Mouse (Mus musculus) brain, embryonic 14.5 days (tissue): ENCODE results near the gene Limk2. TPM values are rescaled to one million over a fixed set of nuclear protein-coding genes. Genes with fewer than 3 reads are reported as not detected.
A peak's percentile ranks its signal among the peaks of the same experiment; 100 is the strongest.

Experiments used
- DNase-seq: peaks from one replicate; pipeline ENCODE4 v3.0.0-alpha.2; 2011; ENCODE audit warnings: low read depth
- CTCF ChIP-seq: fragments of 200-500 bp; IDR thresholded peaks from 2 replicates; pipeline ENCODE4 v1.5.1; 2012; ENCODE audit warnings: inconsistent platforms, mild to moderate bottlenecking, moderate library complexity, borderline replicate concordance; ENCODE audit not compliant: insufficient read depth, insufficient read length; ENCODE audit errors: extremely low read depth
- POLR2A ChIP-seq: fragments of 200-500 bp; IDR thresholded peaks from 2 replicates; pipeline ENCODE4 v1.6.1; 2012; ENCODE audit warnings: mild to moderate bottlenecking, inconsistent platforms, borderline replicate concordance; ENCODE audit not compliant: poor library complexity, insufficient read depth, insufficient read length, severe bottlenecking; ENCODE audit errors: extremely low read depth
- polyA plus RNA-seq: library from polyadenylated mRNA; depleted of rRNA; stranded (reverse); fragments of >200 nt; gene quantifications from 2 replicates; pipeline ENCODE4 v1.2.3, GENCODE M21; 2012; rRNA removed

The Limk2 gene
- polyA plus RNA-seq, 1 experiment = 211 TPM

DNA sequence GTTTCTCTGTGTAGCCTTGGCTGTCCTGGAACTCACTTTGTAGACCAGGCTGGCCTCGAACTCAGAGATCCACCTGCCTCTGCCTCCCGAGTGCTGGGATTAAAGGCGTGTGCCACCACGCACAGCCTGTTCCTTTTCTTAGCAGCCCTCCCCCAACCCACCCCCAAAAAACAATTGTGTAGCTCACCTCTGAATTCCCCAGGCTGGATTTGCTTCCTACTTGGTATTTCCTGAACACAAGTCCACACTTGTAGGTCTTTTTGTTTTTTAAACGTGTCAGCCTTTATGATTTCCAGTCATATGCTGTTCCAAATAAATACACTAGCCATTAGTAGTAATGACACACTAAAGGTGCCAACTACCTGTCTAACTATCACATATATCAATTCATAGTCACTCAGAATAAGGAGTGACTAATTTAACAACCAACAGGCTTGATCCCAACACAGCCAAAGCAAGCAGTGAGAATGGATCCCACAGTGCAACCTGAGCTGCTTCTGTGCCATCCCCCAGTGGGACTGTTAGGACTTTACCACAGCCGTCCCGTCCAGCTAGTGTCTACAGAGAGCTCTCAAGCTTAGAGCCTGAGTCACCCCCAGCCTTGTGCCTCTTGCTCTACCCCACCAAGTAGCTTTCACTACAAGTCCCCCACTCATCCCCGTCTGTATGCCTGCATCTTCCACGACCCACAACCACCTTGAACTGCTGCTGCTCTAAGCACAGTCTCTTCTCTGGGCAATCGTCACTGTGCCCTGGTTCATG lies 97.2 kb downstream of the Limk2 start:
- DNase-seq = no peak
- TF ChIP-seq POLR2A = no peak
- TF ChIP-seq CTCF = no peak

GRCm38 (mm10) chr11:3310789-3311585 lies 98.0 kb downstream of the Limk2 start:
- TF ChIP-seq CTCF = no peak
- no peak for TF ChIP-seq POLR2A
- DNase-seq = no peak

DNA sequence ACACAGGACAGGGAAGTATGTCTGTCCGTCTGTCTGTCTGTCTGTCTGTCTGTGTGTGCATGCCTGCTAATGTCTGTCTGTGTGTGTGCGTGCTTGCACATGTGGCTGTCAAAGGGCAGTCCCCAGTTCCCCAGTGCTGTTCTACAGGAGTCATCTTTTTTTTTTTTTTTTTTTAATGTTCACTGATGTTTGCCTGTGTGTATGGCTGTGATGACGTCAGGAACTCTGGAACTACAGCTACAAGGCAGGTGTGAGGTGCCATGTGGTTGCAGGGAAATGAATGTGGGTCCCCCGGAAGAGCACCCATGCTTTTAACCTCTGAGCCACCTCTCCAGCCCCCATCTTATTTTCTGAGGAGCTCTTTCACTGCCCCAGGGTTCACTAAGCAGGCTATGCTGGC lies 99.1 kb downstream of the Limk2 start:
- no peak for TF ChIP-seq CTCF
- TF ChIP-seq POLR2A = no peak
- DNase-seq = no peak

- DNase-seq = no peak
- TF ChIP-seq CTCF (no peak), POLR2A (no peak)
Observed at GRCm38 (mm10) chr11:3307875-3308274, 101.1 kb downstream of the Limk2 start.

DNA sequence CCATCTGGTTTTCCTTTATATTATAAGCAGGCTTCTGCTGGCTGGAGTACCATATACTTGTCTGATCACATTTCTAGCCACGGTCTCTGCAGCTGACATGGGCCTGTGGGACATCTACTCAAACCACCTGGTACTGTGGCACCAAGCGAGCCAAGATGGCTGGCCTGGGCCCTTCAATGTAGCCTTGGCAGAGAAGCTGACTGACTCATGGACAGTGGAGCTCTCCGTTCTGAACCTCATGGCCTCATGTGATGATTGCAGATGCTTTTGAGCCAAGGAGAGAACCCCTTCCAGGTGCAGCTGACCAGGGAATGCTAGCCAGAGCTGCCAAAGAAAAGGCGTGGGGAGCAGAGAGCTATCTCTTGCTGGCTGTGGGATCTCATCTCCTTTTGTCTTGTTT lies 103.2 kb downstream of the Limk2 start:
- no peak for DNase-seq
- no peak for TF ChIP-seq CTCF
- TF ChIP-seq POLR2A = no peak

DNA sequence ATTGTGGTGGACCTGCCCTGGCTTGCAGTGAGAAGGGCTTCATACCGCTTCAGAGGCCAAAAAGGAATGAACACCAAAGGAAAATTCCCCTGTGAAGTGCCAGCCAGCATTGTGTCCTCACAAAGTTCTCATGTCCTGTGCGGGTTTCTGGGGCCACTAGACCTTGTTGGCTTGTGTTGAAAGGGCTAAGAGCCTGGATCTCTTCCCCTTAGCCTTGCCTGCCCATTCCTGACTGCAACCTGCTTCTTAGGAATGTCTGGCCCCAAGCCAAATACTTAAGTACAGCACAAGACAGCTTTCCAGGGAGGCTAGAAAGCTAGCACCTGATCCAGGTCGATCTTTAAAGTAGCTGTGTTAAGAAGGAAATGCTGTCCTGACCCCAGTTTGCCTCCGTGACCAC lies 106.2 kb downstream of the Limk2 start:
- DNase-seq = peak; percentile 14
- TF ChIP-seq CTCF (no peak), POLR2A (no peak)

- no peak for DNase-seq
- no peak for TF ChIP-seq POLR2A
- no peak for TF ChIP-seq CTCF
Observed at GRCm38 (mm10) chr11:3302385-3302784, 106.6 kb downstream of the Limk2 start.

DNA sequence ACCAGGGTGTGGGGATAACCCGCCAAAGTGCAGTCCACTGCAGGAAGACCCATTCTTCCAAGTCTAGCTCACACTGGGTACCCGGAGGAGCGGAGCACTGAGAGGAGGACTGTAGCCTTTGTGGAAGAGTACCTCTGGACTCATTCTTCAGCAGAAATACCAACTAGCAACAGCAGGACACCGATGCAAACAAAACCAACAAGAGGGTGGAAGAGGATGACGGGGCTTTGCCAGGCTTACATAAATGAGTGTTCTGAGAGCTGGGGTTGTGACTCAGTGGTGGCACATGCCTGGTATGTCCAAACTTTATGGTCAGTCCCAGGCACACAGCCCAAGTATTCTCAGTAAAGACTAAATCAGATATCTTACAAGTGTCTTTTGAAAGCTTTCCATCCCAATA lies 107.9 kb downstream of the Limk2 start:
- no peak for DNase-seq
- TF ChIP-seq CTCF (no peak), POLR2A (no peak)

DNA sequence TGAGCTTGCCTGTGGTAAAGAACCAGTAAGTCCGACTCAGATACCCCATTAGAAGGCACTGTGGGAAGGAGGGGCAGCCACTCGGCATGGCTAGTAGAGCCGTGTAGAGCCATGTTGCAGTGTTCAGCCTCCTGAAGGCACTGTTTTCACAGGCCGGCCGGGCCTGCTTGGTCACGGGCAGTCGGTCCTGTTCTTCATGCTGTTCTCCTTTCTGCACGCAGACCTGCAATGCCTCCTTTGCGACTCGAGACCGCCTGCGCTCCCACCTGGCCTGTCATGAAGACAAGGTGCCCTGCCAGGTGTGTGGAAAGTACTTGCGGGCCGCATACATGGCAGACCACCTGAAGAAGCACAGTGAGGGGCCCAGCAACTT lies 110.2 kb downstream of the Limk2 start:
- no peak for TF ChIP-seq POLR2A
- no peak for TF ChIP-seq CTCF
- DNase-seq = no peak

DNA sequence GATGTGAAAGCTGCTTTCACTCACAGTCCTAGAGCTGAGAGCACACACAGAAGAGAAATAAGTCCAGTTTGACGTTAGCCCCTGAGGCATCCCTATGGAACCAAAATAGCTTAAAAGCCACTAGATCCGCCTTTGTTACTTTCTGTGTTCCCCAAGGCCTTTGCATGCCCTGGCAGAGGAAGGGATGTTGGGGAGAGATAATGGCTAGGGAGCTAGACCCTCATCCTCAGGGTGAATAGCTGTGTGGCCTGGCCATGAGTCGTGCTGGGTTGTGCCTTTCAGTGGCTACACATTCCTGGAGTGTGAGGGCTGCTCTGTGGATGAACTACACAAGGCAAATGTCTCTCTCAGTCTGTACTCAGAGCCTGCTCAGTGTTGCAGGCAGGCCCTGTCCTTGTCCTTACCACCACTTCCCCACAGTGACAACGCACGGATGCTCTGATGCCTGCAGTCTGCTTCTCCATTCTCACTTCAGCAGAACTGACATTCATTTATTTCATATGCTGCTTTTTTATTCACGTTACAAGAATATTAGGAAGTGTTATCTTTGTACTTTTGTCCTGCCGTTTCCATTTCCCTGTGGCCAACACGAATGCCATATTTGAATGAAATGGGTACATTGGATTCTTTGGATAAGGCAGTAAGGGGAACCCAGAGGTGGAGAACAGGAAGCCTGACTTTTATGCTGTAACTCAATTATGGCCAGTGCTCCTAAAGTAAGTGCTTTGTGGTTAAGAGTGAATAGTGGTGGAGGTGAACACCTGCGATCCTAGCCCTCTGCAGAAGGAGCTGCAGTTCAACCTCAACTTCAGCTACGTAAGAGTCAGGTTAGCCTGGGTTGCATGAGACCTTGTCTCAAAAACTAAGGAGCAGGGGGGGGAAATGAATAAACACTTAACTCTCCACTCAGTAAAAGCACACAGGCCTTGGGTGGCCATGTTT lies 110.8 kb downstream of the Limk2 start:
- DNase-seq = no peak
- TF ChIP-seq CTCF (no peak), POLR2A (no peak)

DNA sequence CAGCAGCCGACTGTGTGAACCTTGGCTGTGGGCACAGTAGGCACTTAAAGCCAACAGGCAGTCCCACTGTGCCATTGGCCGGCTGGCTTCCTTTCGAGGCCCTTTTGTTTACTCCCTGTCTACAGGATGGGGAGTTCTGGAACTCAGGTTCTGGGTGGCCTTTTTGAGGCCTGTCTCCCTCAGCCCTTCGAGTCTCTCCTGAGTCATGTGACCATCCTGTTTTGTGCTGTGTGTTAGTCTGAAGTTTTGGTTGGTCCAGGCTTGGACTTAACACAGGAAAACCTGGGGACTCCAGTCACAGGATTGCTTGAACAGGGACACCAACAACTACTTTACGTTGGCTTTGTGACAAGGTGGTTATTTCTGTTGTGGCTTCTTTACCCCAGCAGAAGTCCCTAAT lies 112.9 kb downstream of the Limk2 start:
- no peak for DNase-seq
- no peak for TF ChIP-seq CTCF
- no peak for TF ChIP-seq POLR2A

DNA sequence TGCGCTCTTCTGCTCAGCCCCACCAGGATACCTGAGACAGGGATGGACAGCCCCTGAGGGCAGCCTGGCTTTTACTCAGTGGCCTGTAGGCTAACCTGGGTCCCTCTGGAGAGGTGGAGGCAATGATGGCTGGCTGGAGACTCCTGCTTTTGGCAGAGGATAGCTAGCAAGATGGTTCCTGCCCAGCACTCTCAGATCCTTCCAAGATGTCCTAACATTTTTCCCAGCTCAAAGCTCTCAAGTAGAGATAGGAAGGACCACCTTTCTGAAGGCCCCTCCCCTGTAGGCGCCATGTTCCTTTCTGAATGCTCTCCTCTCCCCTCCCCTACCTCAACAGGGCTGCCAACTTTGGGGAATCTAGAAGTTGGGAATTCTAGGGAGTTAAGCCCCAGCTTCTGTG lies 114.3 kb downstream of the Limk2 start:
- TF ChIP-seq POLR2A = no peak
- no peak for TF ChIP-seq CTCF
- no peak for DNase-seq

Other genes starting within 250 kb of the Limk2 start
- gene Sfi1, start 215.7 kb downstream of the Limk2 start, polyA plus RNA-seq = 25.5 and 32.2 TPM in 2 replicates
- 84.5 and 87.3 TPM in 2 replicates for gene Eif4enif1, start 206.8 kb downstream of the Limk2 start, polyA plus RNA-seq
- 85.8 and 96.3 TPM in 2 replicates for gene Drg1, start 142.8 kb downstream of the Limk2 start, polyA plus RNA-seq
- 96.7 and 102 TPM in 2 replicates for gene Patz1, start 120.3 kb downstream of the Limk2 start, polyA plus RNA-seq
- gene Pik3ip1, start 78.8 kb downstream of the Limk2 start, polyA plus RNA-seq = 17.0 and 24.6 TPM in 2 replicates
- gene Rnf185, start 43.2 kb upstream of the Limk2 start, polyA plus RNA-seq = 46.9 and 47.0 TPM in 2 replicates
- gene Pla2g3, start 79.1 kb upstream of the Limk2 start, polyA plus RNA-seq = 1.2 and 1.3 TPM in 2 replicates
- gene Inpp5j, start 95.6 kb upstream of the Limk2 start, polyA plus RNA-seq = 2.2 and 4.1 TPM in 2 replicates
- 57.4 and 65.9 TPM in 2 replicates for gene Selenom, start 105.5 kb upstream of the Limk2 start, polyA plus RNA-seq
- 5.8 and 12.7 TPM in 2 replicates for gene Smtn, start 131.4 kb upstream of the Limk2 start, polyA plus RNA-seq
- gene Morc2a, start 240.0 kb upstream of the Limk2 start, polyA plus RNA-seq = 35.0 and 49.1 TPM in 2 replicates